Mouse (Mus musculus) bone marrow macrophage, adult 2 months (primary cell): ENCODE measurements at regions not wholly inside any gene's neighbourhood (a gene's known extent, or its start where the extent isn't known, plus 50 kb on each side); places are given as distances from the start of the nearest gene placed in this dataset.

Experiments
- CTCF ChIP-seq: IDR thresholded peaks from 2 replicates; pipeline ENCODE4 v1.5.1; 2012; ENCODE audit warnings: low read depth, mild to moderate bottlenecking, low read length, moderate library complexity
- POLR2A ChIP-seq: IDR thresholded peaks from 2 replicates; pipeline ENCODE4 v1.6.1; 2012; ENCODE audit warnings: mild to moderate bottlenecking, low read depth, low read length, borderline replicate concordance

GRCm38 (mm10) chr13:118901950-118902349, 232.4 kb downstream of the Fgf10 start:
- no peak for TF ChIP-seq CTCF
- no peak for TF ChIP-seq POLR2A
